Mouse (Mus musculus): ENCODE measurements around the gene Mbd3.
A peak's percentile ranks its signal among the peaks of the same experiment; 100 is the strongest.

Mbd3 gene

GRCm38 (mm10) chr10:80423562-80423961 is 24.2 kb upstream of the Mbd3 start:
- peak; percentile 87 for DNase-seq (ENCODE audit: low read depth)

DNA sequence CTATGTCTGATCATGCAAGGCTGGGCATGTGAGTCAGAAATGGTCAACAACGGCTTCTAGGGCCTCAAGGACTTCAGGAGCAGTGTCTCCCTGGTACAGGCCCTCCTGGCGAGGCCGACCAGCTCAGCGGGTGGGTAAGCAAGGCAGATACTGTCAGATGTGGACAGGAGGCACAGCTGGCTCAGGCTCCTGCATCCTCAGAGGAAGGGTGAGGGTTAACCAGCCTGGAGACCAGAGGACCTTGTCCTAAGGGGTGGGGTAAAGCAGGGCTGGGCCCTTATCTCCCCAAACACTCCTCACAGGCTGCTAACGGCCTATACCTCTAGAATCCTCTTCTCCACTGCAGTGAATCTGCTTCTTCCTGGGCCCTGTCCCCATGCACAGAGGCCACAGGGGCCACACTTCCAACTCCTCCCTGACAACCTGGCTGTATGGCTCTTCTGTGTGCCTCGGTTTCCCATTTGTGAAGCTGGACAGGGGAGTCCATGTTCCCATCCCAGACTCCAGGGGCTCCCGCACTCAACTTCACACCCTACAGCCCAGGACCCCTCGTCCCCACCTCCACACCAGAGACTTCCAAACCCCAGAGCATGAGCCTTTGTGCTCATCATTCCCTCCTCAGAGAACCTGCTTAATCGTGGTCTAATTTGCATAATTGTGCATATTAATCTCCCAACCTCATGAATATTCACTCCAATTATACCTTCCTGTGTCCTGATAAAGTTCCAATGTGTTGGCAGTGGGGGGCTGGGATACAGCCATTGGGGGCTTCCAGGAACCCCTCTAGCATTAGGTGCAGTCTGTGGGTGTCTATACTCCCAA is 22.5 kb upstream of the Mbd3 start:
- DNase-seq (ENCODE audit: low read depth): peak; percentile 68

DNA sequence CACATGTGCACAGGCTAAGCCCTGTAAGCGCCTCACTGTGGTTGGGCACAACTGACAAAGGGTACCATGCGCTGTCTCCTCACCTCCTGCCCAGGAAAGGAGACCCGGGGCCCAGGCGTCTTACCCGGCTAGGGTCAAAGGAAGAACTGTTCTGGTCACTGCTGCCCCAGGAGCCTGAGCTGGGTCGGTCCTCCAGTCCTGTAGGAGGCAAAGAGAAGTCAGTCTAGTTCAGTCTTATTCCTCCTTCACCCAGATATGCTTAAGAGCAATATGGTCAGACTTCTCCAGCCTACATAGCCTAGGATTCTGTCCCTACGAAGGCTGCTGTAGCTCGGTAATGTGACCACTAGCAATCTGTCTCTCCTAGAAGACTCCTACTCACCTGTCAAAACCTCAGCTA is 21.9 kb upstream of the Mbd3 start:
- DNase-seq (ENCODE audit: low read depth): no peak

- no peak for DNase-seq (ENCODE audit: low read depth)
Measured at GRCm38 (mm10) chr10:80420729-80421128, 21.4 kb upstream of the Mbd3 start.

- no peak for DNase-seq (ENCODE audit: low read depth)
Measured at GRCm38 (mm10) chr10:80419419-80419818, 20.1 kb upstream of the Mbd3 start.

DNA sequence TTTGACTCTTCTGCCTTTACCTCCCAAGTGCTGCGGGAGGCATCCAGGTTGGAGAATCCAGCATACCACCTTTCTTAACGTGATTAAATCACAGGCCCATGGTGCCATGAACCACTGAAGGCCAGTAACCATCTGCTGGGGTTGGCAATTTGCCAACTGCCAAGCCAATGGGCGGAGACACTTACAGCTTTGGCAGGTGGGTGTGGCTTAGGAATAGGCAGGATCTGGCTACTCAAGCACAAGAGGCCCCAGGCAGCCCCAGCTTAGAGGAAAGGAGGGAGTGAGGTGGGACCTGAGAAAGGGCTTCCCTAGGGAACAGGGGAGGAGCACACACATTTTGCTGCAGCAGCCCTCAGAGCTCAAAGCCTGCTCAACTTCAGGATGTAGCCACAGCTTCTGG is 19.0 kb upstream of the Mbd3 start:
- DNase-seq (ENCODE audit: low read depth): no peak

GRCm38 (mm10) chr10:80417841-80418240 is 18.5 kb upstream of the Mbd3 start:
- no peak for DNase-seq (ENCODE audit: low read depth)

DNA sequence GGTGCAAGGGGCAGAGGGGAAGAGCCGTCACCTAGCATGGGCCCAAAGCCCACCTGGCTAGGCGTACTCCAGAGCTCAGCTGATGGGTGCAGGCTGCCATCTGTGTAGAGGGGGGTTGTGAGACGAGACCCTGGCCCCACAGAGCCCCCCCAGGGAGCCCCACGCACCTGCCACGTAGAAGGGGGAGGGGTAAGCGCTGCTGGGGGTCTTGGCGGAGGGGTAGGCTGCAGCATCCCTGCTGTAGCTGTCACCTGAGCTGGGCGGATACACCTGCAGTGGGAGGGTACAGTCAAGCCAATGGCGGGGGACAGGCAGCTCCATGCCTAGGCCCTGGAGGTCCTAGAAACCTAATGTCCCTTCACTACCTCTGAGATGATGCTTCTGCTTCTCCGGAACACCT is 18.0 kb upstream of the Mbd3 start:
- no peak for DNase-seq (ENCODE audit: low read depth)

GRCm38 (mm10) chr10:80415566-80415965 is 16.2 kb upstream of the Mbd3 start:
- no peak for DNase-seq (ENCODE audit: low read depth)

DNA sequence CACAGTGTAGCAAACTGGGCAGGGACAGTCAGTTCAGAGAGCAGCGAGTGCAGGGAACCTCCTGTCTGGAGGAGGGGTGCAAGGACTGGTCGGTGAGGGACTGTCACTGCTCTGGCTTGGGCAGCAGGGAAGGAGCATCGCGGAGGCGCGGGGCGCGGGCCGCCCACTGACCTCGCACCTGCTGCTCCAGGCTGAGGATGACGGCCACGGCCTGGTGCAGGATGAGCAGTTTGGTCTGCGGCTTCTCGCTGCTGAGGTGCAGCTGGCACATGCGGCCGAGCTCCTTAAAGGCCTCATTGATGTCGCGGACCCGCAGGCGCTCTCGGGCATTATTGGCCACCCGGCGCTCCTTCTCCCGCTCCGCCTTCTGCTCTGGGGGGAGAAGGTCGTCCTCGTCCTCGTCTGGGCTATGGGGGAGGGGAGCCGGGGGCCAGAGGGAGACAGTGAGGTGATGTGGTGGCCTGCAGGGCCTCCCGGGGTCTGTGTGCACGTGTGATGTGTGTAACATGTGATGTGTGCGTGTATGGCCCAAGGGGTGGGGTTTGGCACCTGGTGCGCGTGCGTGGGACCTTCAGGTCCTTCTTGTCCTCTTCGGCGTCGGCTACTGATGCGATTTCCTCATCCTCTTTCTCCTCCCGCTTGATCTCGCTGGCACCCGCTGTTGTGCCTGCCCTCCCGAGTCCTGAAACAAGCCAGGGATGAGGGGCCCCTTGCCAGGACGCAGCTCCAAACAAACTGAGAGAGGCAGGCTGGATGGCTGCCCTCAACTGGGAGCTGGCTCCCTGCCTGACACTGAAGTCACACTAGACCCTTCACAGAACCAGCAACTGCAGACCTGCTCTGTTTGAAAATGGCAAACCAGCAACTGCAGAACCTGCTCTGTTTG is 13.5 kb upstream of the Mbd3 start:
- DNase-seq (ENCODE audit: low read depth): no peak

GRCm38 (mm10) chr10:80407924-80408323 is 8.6 kb upstream of the Mbd3 start:
- DNase-seq (ENCODE audit: low read depth): no peak

DNA sequence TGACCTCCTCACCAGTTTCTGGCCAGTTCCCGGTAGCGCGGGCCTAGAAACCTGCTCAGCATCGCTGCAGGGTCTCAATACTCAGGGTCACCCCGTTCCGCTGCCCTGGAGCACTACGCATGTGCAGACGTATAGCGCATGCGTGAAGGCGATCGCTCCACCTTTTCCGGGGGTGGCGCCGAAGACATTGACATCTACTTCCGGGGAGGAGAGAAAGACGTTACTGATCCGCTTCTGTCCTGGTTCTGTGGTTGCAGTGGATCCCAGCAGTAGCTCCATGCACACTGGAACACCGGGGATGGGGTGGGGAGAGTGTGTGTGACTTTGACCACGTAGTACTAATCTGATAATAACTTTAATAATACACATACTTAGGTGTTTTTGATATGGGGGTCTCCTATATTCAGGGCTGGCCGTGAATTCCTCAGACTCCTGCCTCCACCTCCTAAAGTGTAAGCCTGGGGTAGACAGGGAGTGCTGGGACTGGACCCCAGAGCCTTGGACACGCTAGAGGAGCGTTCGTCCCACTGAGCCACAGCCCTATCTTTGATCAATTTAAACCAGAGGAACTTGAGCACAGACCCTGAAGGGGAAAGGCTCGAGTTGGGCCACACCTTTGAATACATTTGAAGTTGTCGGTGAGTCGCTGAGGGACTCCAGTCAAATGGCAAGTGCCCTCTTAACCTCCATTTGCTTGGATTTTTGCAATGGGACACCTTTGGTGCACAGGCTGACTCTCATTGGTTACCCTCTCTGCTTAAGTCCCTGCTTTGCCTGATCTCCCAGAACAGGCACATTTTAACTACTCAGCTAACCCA is 7.5 kb upstream of the Mbd3 start, which contains the start of gene Uqcr11:
Uqcr11 (minus strand) TSS at position 147 of the 818 bp plus-strand sequence.
- DNase-seq (ENCODE audit: low read depth): peak; percentile 90

DNA sequence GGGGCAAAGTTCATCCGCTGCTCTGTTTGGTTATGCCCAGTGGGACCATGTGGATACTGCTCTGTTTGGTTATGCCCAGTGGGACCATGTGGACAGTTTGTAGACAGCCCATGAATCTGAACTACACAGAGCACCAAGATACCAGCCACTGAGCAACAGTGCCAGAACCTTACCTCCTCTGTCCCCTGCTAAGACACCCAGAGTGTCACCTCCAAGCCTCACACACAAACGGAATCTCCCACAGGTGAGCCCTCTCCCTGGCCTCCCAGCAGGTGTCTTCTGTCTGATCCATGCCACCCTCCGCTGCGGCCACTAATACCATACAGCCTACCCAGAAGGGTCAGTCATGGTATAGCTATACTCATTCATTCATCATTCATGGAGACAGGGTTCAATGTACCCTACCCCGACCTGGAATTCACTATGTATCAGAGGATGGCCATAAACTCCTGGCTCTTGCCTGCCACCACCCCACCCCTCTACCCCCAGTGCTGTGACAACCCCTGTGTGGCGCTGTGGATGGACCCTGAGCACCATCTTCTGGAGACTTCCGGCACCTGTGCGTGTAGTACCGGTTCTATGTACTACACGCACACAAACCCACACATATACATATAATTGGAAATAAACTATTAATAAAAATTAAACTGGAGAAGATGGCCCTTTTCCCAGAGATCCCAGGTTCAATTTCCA is 6.3 kb upstream of the Mbd3 start:
- no peak for DNase-seq (ENCODE audit: low read depth)

DNA sequence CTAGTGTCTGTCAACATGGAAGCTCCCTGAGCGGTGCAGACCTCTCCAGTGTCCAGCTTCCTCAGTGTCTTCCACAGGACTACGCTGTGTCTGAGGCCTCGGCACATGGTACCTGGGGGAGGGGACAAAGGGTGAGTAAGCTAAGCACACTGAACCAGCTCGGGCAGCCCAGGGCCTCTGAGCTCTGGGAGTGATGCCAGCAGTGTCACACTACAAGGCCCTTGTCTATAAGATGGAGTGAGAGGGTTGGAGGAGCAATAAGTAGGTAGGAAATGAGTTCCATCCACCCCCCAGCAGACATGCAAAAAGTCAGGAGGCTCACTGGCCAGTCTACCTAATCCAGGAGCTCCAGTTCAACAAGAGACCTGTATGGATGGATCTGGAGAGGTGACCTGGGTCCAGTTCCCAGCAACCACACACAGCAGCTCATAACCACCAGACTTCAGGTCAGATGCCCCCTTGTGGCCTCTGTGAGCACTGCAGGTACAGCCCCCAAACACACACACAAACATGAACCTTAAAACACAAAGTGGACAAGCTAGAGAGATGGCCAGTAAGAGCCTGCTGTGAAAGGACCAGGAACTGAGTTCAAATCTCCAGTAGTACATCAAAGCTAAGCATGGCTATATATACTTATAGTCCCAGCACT is 3.8 kb upstream of the Mbd3 start:
- DNase-seq (ENCODE audit: low read depth): no peak

DNA sequence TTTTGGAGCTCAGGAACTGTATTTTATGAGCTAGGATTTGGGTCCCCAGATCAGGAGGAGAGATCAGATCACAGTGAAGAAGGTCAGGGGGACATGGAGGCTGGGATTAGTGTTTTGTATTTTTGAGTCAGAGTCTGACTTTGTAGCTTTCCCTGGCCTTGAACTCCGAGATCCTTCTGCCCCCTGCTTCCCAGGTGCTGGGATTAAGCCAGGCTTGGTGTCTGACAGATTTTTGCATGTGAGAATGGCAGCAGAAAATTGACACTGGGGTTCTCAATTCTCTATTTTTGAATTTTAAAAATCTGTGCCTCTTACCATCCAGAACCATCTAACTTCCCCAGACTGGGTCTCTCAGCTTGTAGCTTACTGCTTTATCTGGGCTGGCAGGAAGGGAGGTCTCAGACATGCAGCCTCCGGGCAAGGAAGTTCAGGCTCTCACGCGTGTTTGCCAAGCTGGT is 1.4 kb upstream of the Mbd3 start:
- no peak for DNase-seq (ENCODE audit: low read depth)

GRCm38 (mm10) chr10:80399973-80400703 is 788 bp upstream of the Mbd3 start:
- DNase-seq (ENCODE audit: low read depth): no peak

DNA sequence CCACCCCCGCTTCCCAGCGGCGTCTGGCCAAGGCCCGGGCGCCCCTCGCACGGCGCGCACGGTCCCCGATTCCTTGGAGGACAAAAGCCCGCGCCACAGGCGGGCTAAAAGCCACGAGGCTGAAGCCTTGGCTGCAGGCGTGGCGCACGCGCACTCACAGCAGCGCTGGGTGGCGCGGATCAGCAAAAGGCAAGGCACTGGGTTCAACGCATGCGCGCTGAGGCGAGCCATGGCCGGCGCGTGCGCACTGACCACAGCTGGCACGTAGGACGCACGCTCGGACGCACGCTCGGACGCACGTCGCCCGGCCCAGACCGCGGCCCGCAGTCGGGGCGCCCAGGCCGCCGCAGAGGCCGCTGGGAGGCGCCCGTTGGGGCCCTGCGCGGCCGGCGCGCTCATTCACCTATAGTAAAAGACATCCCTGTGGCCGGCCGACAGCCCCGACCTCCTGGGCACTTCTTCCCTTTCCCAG is 595 bp downstream of the Mbd3 start:
- DNase-seq (ENCODE audit: low read depth): peak; percentile 93

DNA sequence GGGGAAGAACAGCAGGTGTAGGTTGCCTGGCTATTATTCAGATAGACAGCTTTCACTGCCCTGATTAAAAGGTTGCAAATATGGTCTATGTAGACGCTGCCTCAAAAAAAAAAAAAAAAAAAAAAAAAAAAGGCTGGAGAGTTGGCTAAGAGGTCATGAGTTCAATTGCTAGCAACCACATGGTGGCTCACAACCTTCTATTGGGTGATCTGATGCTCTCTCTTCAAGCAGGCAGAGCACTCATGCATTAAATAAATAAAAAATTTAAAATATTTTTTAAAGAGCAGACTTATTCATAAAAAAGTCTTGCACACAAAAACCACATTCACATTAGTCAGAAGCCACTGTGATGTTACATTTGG is 1.2 kb downstream of the Mbd3 start:
- DNase-seq (ENCODE audit: low read depth): no peak

GRCm38 (mm10) chr10:80397524-80398173 is 1.7 kb downstream of the Mbd3 start:
- no peak for DNase-seq (ENCODE audit: low read depth)

All from c-Kit-positive CD71-positive TER-119-negative erythroid progenitor cells, embryonic 14.5 days (primary cell).